Mouse (Mus musculus) right cerebral cortex, postnatal 10 days (tissue): ENCODE results near the gene Fuk.
A peak's percentile ranks its signal among the peaks of the same experiment; 100 is the strongest.
"Not testable (repeated sequence)": the region's sequence is repeated elsewhere in the genome, so short reads cannot be mapped to it uniquely, and the experiment has no call there.

ENCODE experiments used
- DNase-seq, 2 experiments: peaks; one replicate each; pipeline ENCODE4 v3.0.0; 2021; ENCODE audit warnings: low spot score in 2 of 2

The Fuk gene

GRCm38 (mm10) chr8:110881741-110882310 lies 20.5 kb downstream of the Fuk start:
- DNase-seq = no peak

GRCm38 (mm10) chr8:110877862-110878261 lies 24.4 kb downstream of the Fuk start:
- DNase-seq = no peak

- DNase-seq = no peak
These were observed 31.8 kb downstream of the Fuk start for GRCm38 (mm10) chr8:110870501-110870900.

GRCm38 (mm10) chr8:110861347-110862025 lies 40.8 kb downstream of the Fuk start:
- not testable (repeated sequence) for DNase-seq

GRCm38 (mm10) chr8:110859651-110860501 lies 42.4 kb downstream of the Fuk start:
- no peak for DNase-seq

- no peak for DNase-seq
These were observed 45.4 kb downstream of the Fuk start for GRCm38 (mm10) chr8:110856760-110857461.

GRCm38 (mm10) chr8:110856073-110856472 lies 46.2 kb downstream of the Fuk start:
- DNase-seq = not testable (repeated sequence)

GRCm38 (mm10) chr8:110851186-110851585 lies 51.1 kb downstream of the Fuk start:
- no peak for DNase-seq

GRCm38 (mm10) chr8:110847645-110848495 lies 54.4 kb downstream of the Fuk start:
- no peak for DNase-seq

GRCm38 (mm10) chr8:110847171-110847549 lies 55.1 kb downstream of the Fuk start:
- no peak for DNase-seq

GRCm38 (mm10) chr8:110846405-110847170 lies 55.7 kb downstream of the Fuk start, which contains the start of the genes Cog4 and Sf3b3:
TSS of gene Cog4 (plus strand) at chr8:110846600.
TSS of gene Sf3b3 (minus strand) at chr8:110846787.
- DNase-seq = peak; percentile 87 to 89

- DNase-seq = no peak
These were observed 56.4 kb downstream of the Fuk start for GRCm38 (mm10) chr8:110845821-110846404.

- DNase-seq = no peak
These were observed 57.3 kb downstream of the Fuk start for GRCm38 (mm10) chr8:110844941-110845340.

GRCm38 (mm10) chr8:110843207-110843606 lies 59.1 kb downstream of the Fuk start:
- no peak for DNase-seq

- no peak for DNase-seq
These were observed 60.2 kb downstream of the Fuk start for GRCm38 (mm10) chr8:110842012-110842574.
